Mouse (Mus musculus): Measurements from ENCODE around the gene Gng11. TPM values are rescaled to one million over a fixed set of nuclear protein-coding genes. Genes with fewer than 3 reads are reported as not detected.

The Gng11 gene
- polyA plus RNA-seq (2017; shearing (Covaris generic)) = not detected

GRCm38 (mm10) chr6:4003890-4004306, at the start of gene Gng11:
Gene Gng11 (plus strand): TSS chr6:4003904.

GRCm38 (mm10) chr6:3988750-3989149, 15.0 kb upstream of the Gng11 start, which contains the start of gene Tfpi2:
Gene Tfpi2 (minus strand): TSS chr6:3988919.

GRCm38 (mm10) chr6:3993492-3993891, 10.2 kb upstream of the Gng11 start, which contains the start of gene Gngt1:
Gene Gngt1 (plus strand): TSS chr6:3993792.

Other genes with a start within 250 kb of the Gng11 start
- not detected for gene Calcr, start 239.2 kb upstream of the Gng11 start, polyA plus RNA-seq (2017; shearing (Covaris generic))
- gene Tfpi2, start 15.0 kb upstream of the Gng11 start, polyA plus RNA-seq (2017; shearing (Covaris generic)) = not detected
- not detected for gene Gngt1, start 10.1 kb upstream of the Gng11 start, polyA plus RNA-seq (2017; shearing (Covaris generic))
- gene Bet1, start 83.1 kb downstream of the Gng11 start, polyA plus RNA-seq (2017; shearing (Covaris generic)) = 45.9 TPM

Measured in CD4-positive, CD25-positive, alpha-beta regulatory T cell, adult 9 weeks (primary cell).